Mouse (Mus musculus) T-cell, adult 66 days (primary cell): ENCODE measurements around the gene Adpgk. TPM values are rescaled to one million over a fixed set of nuclear protein-coding genes. Genes with fewer than 3 reads are reported as not detected.

Source experiments
- total RNA-seq, 2 experiments: library from RNA; stranded (reverse); gene quantifications; 3 replicates in 1 of 2; 4 replicates in 1 of 2; pipeline ENCODE4 v1.2.4; 2023

Adpgk gene
- total RNA-seq: 10 to 100 TPM; 54.8 to 64.3 TPM

GRCm38 (mm10) chr9:59290957-59291687 lies at the start of gene Adpgk:
Adpgk (plus strand) TSS chr9:59291558.

GRCm38 (mm10) chr9:59353253-59353639 lies 61.9 kb downstream of the Adpgk start, which contains the start of gene Bbs4:
Bbs4 (minus strand) TSS chr9:59353508.

Other genes with a start within 250 kb of the Adpgk start
- 10 to 100 TPM in 1 of 2 experiments, 1 to 10 TPM in 1; 7.7 to 10.7 TPM for gene Bbs4, start 62.0 kb downstream of the Adpgk start, total RNA-seq
- gene Arih1, start 195.1 kb downstream of the Adpgk start, total RNA-seq: 100 to 1,000 TPM; 160 to 169 TPM
- gene Hexa, start 248.0 kb downstream of the Adpgk start, total RNA-seq: 10 to 100 TPM; 49.1 to 50.7 TPM
- 1 to 10 TPM; 2.3 to 3.3 TPM for gene Tmem202, start 248.3 kb downstream of the Adpgk start, total RNA-seq